Mouse (Mus musculus): ENCODE results near the gene Tnfaip3. TPM values are rescaled to one million over a fixed set of nuclear protein-coding genes. Genes with fewer than 3 reads are reported as not detected.

Gene Tnfaip3
- total RNA-seq, 2 experiments from 2014 or later = 4.6 to 4.8 TPM

DNA sequence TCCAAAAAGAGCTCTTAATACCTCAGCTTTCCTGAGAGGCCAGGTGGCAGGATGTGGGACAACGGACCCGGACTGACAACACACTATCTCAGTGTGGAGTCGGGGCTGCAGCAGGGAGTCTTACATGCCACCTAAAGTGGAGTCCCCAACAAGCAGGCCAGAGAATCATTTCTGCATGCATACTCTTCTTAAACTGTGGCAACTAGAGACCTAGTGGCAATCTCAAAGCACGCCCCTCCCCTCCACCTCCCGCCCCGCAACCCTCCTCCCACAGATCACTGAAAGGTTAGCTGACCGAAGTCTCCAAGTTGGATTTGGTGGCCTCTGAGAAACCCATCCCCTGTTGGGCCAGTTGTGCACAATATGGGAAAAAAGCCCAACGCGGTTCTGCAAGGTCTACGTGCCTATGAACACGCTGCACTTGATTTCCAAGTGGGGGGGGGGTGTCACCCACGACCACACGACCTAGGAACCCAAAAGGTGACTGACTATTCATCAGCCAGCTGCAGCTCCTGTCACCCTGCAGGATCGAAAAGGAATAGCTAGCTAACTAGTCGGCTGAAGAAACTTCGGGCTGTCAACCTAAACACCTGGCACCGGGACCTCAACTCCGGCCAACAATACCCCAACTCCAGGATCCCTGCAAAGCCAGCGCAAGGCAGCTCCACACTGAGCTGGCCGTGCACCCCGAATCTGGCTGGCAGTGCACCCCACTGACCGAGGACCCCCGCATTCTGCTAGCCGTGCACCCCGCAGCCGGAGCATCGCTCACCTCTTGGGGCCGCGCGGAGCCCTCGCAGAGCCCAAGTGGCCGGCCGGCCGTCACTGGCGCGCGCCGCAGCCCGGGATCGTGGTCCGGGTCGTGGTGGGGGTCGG, 838 bp downstream of the Tnfaip3 start:
- DNase-seq = peak in 1 of 2 experiments; percentile 3

DNA sequence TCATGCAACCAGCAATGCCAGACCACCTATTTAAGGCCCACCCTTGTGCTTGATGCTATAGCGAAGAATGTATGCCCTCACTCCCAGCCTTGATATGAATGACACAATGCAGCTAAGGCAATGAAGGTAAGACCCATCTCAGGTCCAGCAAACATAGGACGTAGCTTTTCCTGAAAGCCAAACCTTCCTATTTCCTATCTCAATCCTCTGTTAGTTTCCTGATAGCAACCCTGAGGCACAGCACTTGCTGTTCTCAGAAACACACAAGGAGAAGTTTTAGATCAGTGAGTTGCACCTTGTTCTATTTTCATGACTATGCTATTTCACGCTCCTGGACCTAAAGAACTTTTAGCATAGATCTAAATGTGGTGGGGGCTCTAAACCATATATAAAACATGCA, 2.1 kb downstream of the Tnfaip3 start:
- DNase-seq = no peak

GRCm38 (mm10) chr10:19012616-19013015, 2.8 kb downstream of the Tnfaip3 start:
- no peak for DNase-seq

GRCm38 (mm10) chr10:19011832-19012440, 3.5 kb downstream of the Tnfaip3 start:
- DNase-seq = no peak

DNA sequence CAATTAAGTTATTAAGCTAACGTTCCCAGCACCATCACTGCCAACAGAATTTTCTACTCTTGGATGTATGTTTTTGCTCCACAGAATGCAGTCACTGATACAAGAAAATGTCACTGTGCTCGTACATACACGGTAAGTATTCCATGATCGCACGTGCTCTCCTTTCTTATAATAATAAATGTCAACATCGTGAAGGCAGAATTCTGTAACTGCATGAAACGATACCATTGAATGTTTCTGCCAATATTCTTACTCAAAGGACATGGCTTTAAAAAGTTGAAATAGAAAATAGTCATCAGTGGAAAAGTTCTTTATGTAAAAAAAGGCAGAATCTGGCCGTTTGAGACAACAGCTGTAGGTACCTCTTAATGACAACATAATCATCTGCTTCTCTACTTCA, 5.0 kb downstream of the Tnfaip3 start:
- DNase-seq = no peak

DNA sequence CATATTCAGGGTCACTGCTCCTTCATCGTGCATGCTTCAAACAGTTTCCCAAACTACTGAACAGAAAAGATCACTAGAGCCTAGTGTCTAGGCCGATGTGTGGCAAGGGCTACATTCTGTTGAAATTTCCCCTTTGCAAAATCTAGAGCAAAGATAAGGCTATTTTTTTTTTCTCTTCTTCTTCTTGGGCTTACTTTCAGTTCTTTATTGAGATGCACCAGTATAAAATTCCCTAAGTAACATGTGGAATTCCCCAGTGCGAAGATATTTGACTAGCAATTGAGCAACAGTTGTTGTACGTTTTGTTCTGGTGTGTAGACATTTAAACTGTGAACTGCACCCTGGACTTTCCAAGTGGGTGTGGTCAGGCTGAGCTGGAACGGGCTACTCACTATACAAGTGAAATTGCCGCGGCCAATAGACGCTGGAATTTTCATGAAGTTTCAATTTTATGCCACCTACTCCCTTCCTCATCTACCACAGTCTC, 6.2 kb downstream of the Tnfaip3 start:
- no peak for DNase-seq

DNA sequence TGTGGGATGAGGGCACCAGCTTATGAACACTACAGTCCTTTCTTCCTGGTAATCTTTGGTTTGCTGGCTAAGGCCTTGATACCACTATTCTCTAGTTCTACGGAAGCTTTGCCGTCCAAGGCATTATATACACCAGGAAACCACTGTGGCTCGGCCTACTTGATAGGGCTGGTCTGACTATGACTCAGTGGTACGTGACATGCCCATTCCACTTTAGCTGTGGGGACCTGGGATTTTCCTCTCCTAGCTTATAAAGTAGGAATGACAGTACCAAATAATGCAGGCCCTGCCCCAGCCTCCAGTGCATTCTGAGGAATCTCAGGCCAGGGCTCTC, 6.9 kb downstream of the Tnfaip3 start:
- no peak for DNase-seq

GRCm38 (mm10) chr10:19007897-19008606, 7.4 kb downstream of the Tnfaip3 start:
- DNase-seq = no peak

DNA sequence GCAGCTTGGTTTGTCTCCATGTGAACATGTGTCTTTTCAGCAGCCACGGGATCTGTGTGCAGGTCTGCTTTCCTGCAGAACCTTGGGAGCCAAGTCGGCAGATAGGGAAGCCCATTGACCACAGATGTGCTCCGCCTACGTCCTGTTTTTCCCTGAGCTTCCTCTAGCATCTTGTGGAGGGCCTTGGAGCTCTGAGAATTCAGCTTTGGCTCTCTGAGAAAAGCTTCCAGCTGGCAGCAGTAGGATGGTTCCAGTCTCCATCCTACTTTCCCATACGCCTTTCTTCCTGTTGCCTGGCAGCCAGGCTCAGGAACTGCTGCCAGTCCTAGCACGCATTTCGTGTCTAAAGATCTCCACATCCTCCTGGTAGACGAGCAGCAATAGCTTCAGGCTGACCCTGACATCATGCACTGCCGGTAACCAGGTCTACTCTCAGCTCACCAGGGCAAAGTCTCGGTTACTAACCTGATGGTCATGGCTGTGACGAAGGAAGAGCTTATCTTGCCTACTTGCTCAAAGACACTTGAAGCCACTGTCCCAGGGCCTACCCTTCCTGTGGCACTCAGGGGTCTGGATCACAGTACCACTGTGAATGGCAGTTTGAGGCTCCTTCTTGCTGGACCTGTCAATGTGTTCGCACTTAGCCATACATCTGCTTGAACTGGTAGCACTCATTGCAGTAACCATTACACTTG, 13.2 kb downstream of the Tnfaip3 start:
- peak; percentile 61 to 75 for DNase-seq

GRCm38 (mm10) chr10:18999427-18999826, 16.0 kb downstream of the Tnfaip3 start:
- DNase-seq = no peak

- DNase-seq = no peak
These were observed 19.1 kb downstream of the Tnfaip3 start for GRCm38 (mm10) chr10:18996331-18996730.

GRCm38 (mm10) chr10:18995465-18996261, 19.8 kb downstream of the Tnfaip3 start:
- DNase-seq = no peak

GRCm38 (mm10) chr10:18992971-18993370, 22.5 kb downstream of the Tnfaip3 start:
- DNase-seq = no peak

DNA sequence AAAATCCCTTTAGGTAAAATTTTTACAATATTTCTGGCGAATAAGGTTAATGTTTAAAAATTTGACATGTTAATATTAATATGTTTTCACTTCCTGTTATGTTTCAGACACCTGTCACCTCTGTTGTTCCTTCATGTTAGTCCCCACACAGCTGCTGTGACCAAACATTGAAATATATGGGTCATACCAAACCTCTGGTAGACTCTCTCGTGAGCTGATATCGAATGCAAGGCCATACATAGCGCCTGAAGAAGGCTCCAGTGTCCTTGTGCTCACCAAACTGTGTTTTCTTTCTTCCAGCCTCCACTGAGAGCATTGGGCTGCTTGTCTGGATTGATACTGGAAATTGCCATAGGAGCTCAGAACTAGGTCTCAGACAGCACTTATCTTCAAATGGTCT, 24.4 kb downstream of the Tnfaip3 start:
- no peak for DNase-seq

DNA sequence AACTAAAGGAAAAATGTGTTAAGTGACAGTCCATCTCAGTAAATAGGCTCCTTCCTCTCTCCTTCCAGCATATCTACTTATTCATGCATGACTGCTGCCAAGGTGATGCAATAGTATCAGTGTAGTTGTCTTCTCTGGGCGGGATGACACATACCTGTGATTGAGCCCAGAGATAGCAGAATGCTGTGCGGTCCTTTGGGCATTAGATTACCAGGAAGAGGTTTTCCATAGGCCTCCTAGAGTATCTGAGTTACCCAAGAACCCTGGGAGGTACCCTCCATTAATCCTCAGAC, 27.6 kb downstream of the Tnfaip3 start:
- no peak for DNase-seq

- no peak for DNase-seq
These were observed 28.2 kb downstream of the Tnfaip3 start for GRCm38 (mm10) chr10:18987046-18987906.

DNA sequence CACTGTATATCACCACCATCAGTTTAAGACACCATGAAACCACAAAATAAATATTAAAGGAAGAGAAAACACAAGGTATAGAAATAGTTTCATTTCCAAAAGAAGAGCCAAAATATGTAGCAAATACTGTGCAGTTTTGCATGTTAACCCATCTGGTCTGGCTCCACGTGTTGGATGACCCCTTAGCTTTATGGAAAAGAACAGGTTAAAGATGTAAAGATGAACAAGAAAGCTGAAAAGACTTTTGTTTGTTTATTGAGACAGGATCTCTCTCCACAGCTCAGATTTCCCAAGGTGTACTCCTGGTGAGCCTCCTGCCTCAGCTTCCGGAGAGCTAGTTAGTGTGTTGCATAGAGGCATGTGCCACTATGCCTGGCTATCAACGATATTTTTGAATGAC, 29.9 kb downstream of the Tnfaip3 start:
- DNase-seq = no peak

DNA sequence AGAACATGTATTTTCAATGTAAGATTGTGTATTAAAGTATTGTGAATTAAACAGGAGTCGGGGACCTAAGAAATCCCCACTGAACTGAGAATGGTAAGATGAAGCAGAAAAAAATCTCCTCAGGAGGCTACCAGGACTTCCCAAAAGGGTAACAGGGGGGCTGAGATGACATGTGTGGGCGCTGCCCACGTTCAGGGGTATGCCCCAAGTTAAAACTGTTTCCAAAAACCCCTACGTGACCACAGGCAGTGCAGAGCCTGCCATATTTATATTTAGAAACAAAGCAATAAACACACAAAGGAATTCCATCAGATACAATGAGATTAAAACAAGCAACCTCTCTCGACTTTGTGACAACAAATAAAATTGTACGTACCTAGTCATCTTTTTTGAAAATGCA, 31.9 kb downstream of the Tnfaip3 start:
- no peak for DNase-seq

- no peak for DNase-seq
These were observed 41.0 kb downstream of the Tnfaip3 start for GRCm38 (mm10) chr10:18974486-18974885.

DNA sequence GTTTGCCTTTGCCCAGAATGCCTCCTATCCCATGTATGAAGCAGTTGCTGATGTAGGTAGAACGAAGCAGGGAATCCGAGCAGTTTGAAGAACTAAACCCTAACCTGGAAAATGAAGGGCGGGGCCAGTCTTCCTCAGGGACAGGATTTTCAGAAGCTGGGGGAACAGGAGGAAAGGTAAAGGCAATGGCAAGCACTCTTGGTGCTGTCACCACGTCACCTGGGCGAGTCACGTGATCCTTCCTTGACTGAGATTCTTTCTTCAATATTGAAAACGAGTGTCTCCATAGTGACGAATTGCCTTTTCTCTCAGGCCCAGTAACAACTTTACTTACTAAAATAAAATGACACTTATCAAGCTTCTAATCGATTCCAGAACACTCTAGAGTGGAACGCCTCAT, 48.6 kb downstream of the Tnfaip3 start:
- DNase-seq = no peak

DNA sequence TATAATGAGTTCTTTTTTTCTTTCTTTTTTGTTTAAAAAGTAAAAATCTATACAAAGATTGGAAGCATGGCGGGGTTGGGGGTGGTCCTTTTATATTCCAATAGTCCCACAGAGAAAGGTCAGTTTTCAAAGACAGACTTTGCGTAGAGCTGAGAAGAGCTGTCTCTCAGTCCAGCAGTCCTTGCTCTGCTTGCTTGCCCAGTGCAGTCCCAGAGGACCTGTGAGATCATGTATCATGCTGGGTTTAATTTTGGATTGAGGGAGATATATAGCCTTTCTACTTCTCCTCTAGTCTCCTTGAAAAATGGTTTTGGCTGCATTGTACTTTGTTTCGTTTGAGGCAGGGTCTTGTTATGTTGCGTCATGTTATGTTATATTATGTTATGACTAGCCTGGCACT, 49.9 kb downstream of the Tnfaip3 start:
- no peak for DNase-seq

Data from layer of hippocampus, postnatal 36 days (tissue).